Mouse (Mus musculus) embryonic fibroblast, embryonic 13.5 days (primary cell): ENCODE measurements around the gene Fuz.

Source experiments
- CTCF ChIP-seq: IDR thresholded peaks from 2 replicates; pipeline ENCODE4 v1.5.1; 2011; ENCODE audit warnings: mild to moderate bottlenecking, control low read depth, low read length, moderate library complexity, borderline replicate concordance; ENCODE audit not compliant: insufficient read depth
- POLR2A ChIP-seq: IDR thresholded peaks from 2 replicates; pipeline ENCODE4 v1.6.1; 2011; ENCODE audit warnings: low read depth, mild to moderate bottlenecking, control low read depth, low read length, moderate library complexity

DNA sequence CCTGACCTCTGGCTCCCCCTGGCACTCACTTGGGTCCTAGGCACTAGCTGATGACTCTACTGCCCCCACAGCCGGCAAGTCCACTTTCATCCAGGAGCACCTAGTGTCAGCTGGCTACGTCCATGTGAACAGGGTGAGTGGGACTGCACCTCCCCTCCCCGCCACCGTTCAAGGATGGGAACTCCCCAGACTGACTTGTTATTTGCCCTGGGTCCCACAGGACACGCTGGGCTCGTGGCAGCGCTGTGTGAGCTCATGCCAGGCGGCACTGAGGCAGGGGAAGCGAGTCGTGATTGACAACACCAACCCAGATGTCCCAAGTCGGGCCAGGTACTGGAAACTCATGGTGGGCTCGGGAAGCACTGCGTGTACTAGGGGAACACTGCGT lies 34.5 kb upstream of the Fuz start:
- TF ChIP-seq POLR2A (no peak), CTCF (no peak)
